Mouse (Mus musculus): ENCODE measurements at regions not wholly inside any gene's neighbourhood (a gene's known extent, or its start where the extent isn't known, plus 50 kb on each side); places are given as distances from the start of the nearest gene placed in this dataset.

DNA sequence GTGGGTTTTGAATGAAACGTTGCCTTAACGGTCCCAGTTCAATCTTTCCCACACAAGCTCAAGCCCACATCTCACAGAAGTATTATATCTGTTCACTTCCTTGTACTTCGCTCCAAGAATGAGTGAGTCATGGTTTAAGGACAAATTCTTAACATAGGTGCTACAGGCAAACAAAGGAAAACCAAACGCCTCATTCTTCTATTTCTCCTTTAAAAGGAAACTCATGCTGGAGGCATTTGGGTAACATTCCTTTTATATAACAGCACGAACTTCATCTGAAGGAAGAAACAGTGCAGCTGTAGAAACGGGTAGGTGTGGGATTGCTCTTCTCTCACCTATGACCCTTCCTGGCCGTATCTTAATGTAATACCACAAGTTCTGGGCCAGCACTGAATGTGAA lies 610.0 kb upstream of the A1bg start:
- 87% methylated on average over 7 of the region's 7 CpGs for WGBS
- no peaks in the 10 kb centered on the region for H3K9me3 ChIP-seq (replicated peaks; ENCODE audit: control insufficient read depth, low read length)
- H3K4me1 ChIP-seq (ENCODE audit: control insufficient read depth, insufficient read depth, low read length): no peaks in the 10 kb centered on the region
- H3K27ac ChIP-seq (ENCODE audit: low read depth, low read length): no peak overlapping the region
- no peak overlapping the region for H3K4me2 ChIP-seq (ENCODE audit: low read length)
- DNase-seq (ENCODE audit: low spot score) (no peak), ATAC-seq (no peak)
- no peaks in the 10 kb centered on the region for H3K27me3 ChIP-seq (replicated peaks; ENCODE audit: control insufficient read depth, insufficient read depth, low read length)
- no peaks in the 10 kb centered on the region for H3K36me3 ChIP-seq (ENCODE audit: control insufficient read depth, insufficient read depth, low read length)
- H3K9ac ChIP-seq (ENCODE audit: low read length): no peak overlapping the region
- H3K4me3 ChIP-seq (ENCODE audit: low read depth, low read length): no peak overlapping the region

DNA sequence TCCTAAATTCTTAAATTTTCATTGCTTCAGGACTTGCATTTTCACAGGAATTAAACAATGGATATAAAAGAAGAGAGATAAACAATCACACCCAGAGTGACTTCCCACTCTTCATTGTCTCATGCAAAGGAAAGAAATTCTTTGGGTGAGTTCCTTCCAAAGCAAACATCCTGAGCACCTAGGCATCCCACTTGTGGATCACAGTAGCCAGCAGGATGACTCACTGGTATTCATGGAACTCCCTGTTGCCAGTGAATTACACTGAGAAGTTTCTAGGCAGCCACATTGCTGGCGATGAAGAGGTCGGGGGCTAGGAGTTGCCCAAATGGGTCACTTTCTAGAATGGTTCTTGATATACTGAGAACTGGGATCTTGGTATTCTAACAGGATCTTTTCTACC lies 609.2 kb upstream of the A1bg start:
- Histone ChIP-seq H3K4me1 (ENCODE audit: control insufficient read depth, insufficient read depth, low read length) (no peaks in the 10 kb centered on the region), H3K27me3 (replicated peaks; ENCODE audit: control insufficient read depth, insufficient read depth, low read length) (no peaks in the 10 kb centered on the region), H3K27ac (ENCODE audit: low read depth, low read length) (no peak overlapping the region), H3K9me3 (replicated peaks; ENCODE audit: control insufficient read depth, low read length) (no peaks in the 10 kb centered on the region), H3K4me2 (ENCODE audit: low read length) (no peak overlapping the region), H3K4me3 (ENCODE audit: low read depth, low read length) (no peak overlapping the region), H3K9ac (ENCODE audit: low read length) (no peak overlapping the region), H3K36me3 (ENCODE audit: control insufficient read depth, insufficient read depth, low read length) (no peaks in the 10 kb centered on the region)
- WGBS: 84% methylated on average over 2 of the region's 2 CpGs
- DNase-seq (ENCODE audit: low spot score): no peak
- ATAC-seq: no peak

DNA sequence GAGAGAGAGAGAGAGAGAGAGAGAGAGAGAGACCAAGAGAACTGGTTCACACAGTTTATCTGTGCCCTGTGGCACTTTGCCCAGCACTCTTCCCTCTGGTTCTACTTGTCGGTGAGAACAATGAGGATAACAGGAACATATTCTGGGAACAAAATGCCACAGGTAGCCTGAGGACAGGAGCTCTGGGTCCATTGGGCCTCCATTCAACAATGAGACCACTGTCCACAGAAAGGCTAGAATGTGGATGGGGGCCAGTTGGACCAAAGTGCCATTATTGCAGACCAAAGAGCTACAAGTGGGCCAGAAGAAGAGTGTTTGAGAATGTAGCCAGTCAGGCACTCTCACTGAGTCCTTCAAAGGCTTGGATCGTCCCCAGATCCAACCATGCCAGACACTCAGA lies 600.2 kb upstream of the A1bg start:
- no peak for ATAC-seq
- Histone ChIP-seq H3K4me2 (ENCODE audit: low read length) (no peak overlapping the region), H3K9ac (ENCODE audit: low read length) (no peak overlapping the region), H3K4me1 (ENCODE audit: control insufficient read depth, insufficient read depth, low read length) (no peaks in the 10 kb centered on the region), H3K27me3 (replicated peaks; ENCODE audit: control insufficient read depth, insufficient read depth, low read length) (no peaks in the 10 kb centered on the region), H3K36me3 (ENCODE audit: control insufficient read depth, insufficient read depth, low read length) (no peaks in the 10 kb centered on the region), H3K27ac (ENCODE audit: low read depth, low read length) (no peak overlapping the region), H3K4me3 (ENCODE audit: low read depth, low read length) (no peak overlapping the region), H3K9me3 (replicated peaks; ENCODE audit: control insufficient read depth, low read length) (no peaks in the 10 kb centered on the region)
- WGBS: 69% methylated on average over 2 of the region's 2 CpGs
- no peak for DNase-seq (ENCODE audit: low spot score)

DNA sequence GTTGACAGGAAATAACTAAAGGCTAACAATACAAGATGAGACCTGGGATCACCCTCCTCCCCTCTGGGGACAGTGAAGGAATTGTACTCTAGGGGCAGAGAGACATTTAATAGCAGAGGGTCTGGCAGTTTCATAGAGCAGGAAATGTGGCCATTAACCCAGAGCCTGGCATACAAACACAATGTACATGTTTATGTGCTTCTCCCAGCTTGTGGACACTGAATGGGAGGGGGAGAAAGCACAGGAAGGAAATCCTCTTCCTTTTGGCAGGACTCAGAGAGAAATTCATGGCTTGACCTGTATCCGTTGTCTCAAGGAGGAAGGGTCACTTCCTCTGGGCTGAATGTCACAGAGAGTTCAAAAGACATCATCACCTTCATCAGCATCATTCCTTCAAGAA lies 594.5 kb upstream of the A1bg start:
- Histone ChIP-seq H3K4me3 (ENCODE audit: low read depth, low read length) (no peak overlapping the region), H3K36me3 (ENCODE audit: control insufficient read depth, insufficient read depth, low read length) (no peaks in the 10 kb centered on the region), H3K9ac (ENCODE audit: low read length) (no peak overlapping the region), H3K27ac (ENCODE audit: low read depth, low read length) (no peak overlapping the region), H3K4me2 (ENCODE audit: low read length) (no peak overlapping the region), H3K27me3 (replicated peaks; ENCODE audit: control insufficient read depth, insufficient read depth, low read length) (no peaks in the 10 kb centered on the region), H3K4me1 (ENCODE audit: control insufficient read depth, insufficient read depth, low read length) (no peaks in the 10 kb centered on the region), H3K9me3 (replicated peaks; ENCODE audit: control insufficient read depth, low read length) (no peaks in the 10 kb centered on the region)
- WGBS: 72% methylated on average over 1 of the region's 1 CpGs
- ATAC-seq: no peak
- no peak for DNase-seq (ENCODE audit: low spot score)

DNA sequence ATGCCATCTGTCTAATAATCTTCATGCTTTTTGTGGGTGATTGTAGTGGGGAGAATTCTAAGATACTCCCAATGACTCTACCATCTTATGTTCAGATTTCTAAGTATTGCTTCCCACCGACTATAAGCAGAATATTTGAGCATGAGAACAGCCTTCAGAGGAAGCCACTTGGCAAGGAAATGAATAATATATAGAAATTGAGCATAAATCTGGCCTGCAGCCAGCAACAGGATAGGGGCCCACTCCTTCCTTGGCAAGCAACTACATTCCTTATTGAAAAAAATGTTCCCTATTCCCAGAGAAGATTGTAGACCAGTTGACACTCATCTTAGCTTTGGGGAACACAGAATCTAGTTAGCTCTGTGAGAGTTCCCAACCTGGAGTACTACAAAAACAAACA lies 591.5 kb upstream of the A1bg start:
- DNase-seq (ENCODE audit: low spot score): peak; percentile 64
- no peaks in the 10 kb centered on the region for H3K27me3 ChIP-seq (replicated peaks; ENCODE audit: control insufficient read depth, insufficient read depth, low read length)
- ATAC-seq: peak; percentile 26; the same call in 1 of the 2 replicates
- H3K4me1 ChIP-seq (ENCODE audit: control insufficient read depth, insufficient read depth, low read length): no peaks in the 10 kb centered on the region
- WGBS: 50% methylated on average over 1 of the region's 1 CpGs
- no peak overlapping the region for H3K4me2 ChIP-seq (ENCODE audit: low read length)
- H3K27ac ChIP-seq (ENCODE audit: low read depth, low read length): no peak overlapping the region
- H3K9me3 ChIP-seq (replicated peaks; ENCODE audit: control insufficient read depth, low read length): no peaks in the 10 kb centered on the region
- no peak overlapping the region for H3K4me3 ChIP-seq (ENCODE audit: low read depth, low read length)
- no peaks in the 10 kb centered on the region for H3K36me3 ChIP-seq (ENCODE audit: control insufficient read depth, insufficient read depth, low read length)
- no peak overlapping the region for H3K9ac ChIP-seq (ENCODE audit: low read length)

DNA sequence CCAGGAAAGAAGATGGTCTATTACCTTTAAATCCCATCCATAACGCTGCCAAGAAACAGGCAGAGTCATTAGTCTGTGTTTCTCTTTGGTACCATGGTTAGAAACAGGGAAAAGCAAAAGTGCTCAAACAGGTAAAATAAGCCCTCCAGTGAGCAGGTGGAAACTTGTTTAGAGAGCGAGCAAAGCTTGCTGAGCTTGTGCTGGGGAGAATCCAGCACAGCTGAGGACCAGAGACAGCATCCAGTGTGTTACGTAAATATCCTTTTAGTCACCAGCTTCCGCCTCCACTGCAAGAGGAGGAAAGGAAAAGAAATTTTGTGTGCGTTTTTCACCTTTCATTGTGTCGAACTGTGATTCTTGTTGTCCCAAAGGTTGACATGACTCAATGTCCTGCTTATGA lies 586.0 kb upstream of the A1bg start:
- Histone ChIP-seq H3K4me3 (ENCODE audit: low read depth, low read length) (no peak overlapping the region), H3K4me1 (ENCODE audit: control insufficient read depth, insufficient read depth, low read length) (no peaks in the 10 kb centered on the region), H3K9me3 (replicated peaks; ENCODE audit: control insufficient read depth, low read length) (no peaks in the 10 kb centered on the region), H3K27me3 (replicated peaks; ENCODE audit: control insufficient read depth, insufficient read depth, low read length) (no peaks in the 10 kb centered on the region), H3K9ac (ENCODE audit: low read length) (no peak overlapping the region), H3K27ac (ENCODE audit: low read depth, low read length) (no peak overlapping the region), H3K4me2 (ENCODE audit: low read length) (no peak overlapping the region), H3K36me3 (ENCODE audit: control insufficient read depth, insufficient read depth, low read length) (no peaks in the 10 kb centered on the region)
- 93% methylated on average over 6 of the region's 6 CpGs for WGBS
- ATAC-seq (no peak), DNase-seq (ENCODE audit: low spot score) (no peak)

DNA sequence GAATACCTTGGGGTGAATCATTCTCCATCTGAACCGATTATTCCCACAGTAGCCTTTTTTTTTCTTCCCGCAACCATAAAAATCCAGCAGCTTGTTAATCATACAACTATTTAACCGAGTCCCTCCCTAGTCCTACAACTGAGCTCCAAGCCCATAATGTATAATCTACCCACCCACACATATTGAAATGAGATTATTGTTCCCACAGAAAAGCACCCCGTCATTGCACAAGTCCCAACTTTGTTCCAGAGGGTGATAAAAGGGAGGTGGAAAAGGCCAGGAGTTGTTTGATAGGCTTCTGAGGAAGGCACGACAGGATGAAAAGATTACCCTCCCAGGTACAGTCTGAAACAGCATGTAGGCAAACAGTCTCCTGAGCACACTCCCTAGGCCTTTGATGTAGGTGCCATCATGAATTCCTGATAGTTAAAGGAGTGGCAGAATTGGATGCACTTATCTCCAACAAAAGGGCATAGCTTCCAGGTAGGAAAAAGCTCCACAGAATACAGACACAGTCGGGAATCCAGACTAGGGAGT lies 583.6 kb upstream of the A1bg start:
- DNase-seq (ENCODE audit: low spot score): no peak
- WGBS: 75% methylated on average over 6 of the region's 6 CpGs

DNA sequence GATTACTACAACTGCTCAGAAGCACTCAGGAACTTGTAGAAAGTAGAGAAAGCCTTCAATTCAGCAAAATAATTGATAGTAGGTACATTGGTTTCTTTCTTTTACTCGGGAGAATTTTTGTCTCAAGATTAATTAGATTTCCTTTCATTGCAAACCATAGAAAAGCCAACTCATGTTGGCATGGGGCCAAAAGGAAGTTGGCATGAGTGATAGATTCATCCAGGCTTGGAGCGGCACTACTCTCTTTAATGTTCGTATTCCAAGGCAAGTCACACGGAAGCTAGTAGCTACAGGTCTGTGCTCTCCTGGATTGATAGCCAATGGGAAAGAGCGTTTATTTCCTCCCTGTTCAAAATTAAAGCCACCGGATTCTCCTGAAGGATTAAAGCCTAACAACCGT lies 580.6 kb upstream of the A1bg start:
- 37% methylated on average over 7 of the region's 7 CpGs for WGBS
- no peak overlapping the region for H3K4me2 ChIP-seq (ENCODE audit: low read length)
- ATAC-seq (no peak), DNase-seq (ENCODE audit: low spot score) (peak; percentile 46)
- H3K4me3 ChIP-seq (ENCODE audit: low read depth, low read length): no peak overlapping the region
- no peaks in the 10 kb centered on the region for H3K36me3 ChIP-seq (ENCODE audit: control insufficient read depth, insufficient read depth, low read length)
- H3K4me1 ChIP-seq (ENCODE audit: control insufficient read depth, insufficient read depth, low read length): no peaks in the 10 kb centered on the region
- H3K9ac ChIP-seq (ENCODE audit: low read length): no peak overlapping the region
- H3K27ac ChIP-seq (ENCODE audit: low read depth, low read length): no peak overlapping the region
- H3K9me3 ChIP-seq (replicated peaks; ENCODE audit: control insufficient read depth, low read length): no peaks in the 10 kb centered on the region
- no peaks in the 10 kb centered on the region for H3K27me3 ChIP-seq (replicated peaks; ENCODE audit: control insufficient read depth, insufficient read depth, low read length)

More for the DNA sequence above, 583.6 kb upstream of the A1bg start:
- Histone ChIP-seq H3K27me3 (replicated peaks; ENCODE audit: control insufficient read depth, insufficient read depth, low read length) (no peaks in the 10 kb centered on the region), H3K9ac (ENCODE audit: low read length) (no peak overlapping the region), H3K4me1 (ENCODE audit: control insufficient read depth, insufficient read depth, low read length) (no peaks in the 10 kb centered on the region), H3K4me2 (ENCODE audit: low read length) (no peak overlapping the region), H3K4me3 (ENCODE audit: low read depth, low read length) (no peak overlapping the region), H3K36me3 (ENCODE audit: control insufficient read depth, insufficient read depth, low read length) (no peaks in the 10 kb centered on the region), H3K9me3 (replicated peaks; ENCODE audit: control insufficient read depth, low read length) (no peaks in the 10 kb centered on the region), H3K27ac (ENCODE audit: low read depth, low read length) (no peak overlapping the region)
- no peak for ATAC-seq

DNA sequence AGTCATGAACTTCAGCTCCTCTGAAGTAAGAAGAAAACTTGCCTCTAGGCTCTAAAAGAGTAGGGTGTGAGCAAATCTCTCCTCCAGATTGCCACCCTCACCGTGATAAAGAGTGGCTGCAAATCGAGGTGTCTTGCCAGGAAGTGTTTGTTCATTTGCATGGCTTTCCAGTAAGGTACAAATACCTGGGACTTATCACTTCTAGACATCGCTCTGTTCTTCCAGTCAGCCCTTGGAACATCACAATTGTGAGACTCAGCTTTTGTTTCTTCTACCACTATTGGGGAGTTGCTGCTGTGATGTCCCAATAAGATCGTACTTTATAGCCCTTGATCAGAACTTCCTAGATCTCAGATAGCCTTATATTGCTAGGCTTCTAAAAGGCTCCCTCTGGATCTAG lies 566.9 kb upstream of the A1bg start:
- DNase-seq (ENCODE audit: low spot score): no peak
- Histone ChIP-seq H3K9me3 (replicated peaks; ENCODE audit: control insufficient read depth, low read length) (no peaks in the 10 kb centered on the region), H3K27ac (ENCODE audit: low read depth, low read length) (no peak overlapping the region), H3K9ac (ENCODE audit: low read length) (no peak overlapping the region), H3K36me3 (ENCODE audit: control insufficient read depth, insufficient read depth, low read length) (no peaks in the 10 kb centered on the region), H3K27me3 (replicated peaks; ENCODE audit: control insufficient read depth, insufficient read depth, low read length) (no peaks in the 10 kb centered on the region), H3K4me3 (ENCODE audit: low read depth, low read length) (no peak overlapping the region), H3K4me2 (ENCODE audit: low read length) (no peak overlapping the region), H3K4me1 (ENCODE audit: control insufficient read depth, insufficient read depth, low read length) (no peaks in the 10 kb centered on the region)
- WGBS: 86% methylated on average over 4 of the region's 4 CpGs
- ATAC-seq: no peak

Measured in forebrain, embryonic 14.5 days (tissue).